Mouse (Mus musculus) left cerebral cortex, postnatal 36 days (tissue): ENCODE measurements around the gene Gm17334. TPM values are rescaled to one million over a fixed set of nuclear protein-coding genes. Genes with fewer than 3 reads are reported as not detected.

Experiments
- DNase-seq, 2 experiments: peaks; one replicate each; pipeline ENCODE4 v3.0.0; 2021 to 2022; ENCODE audit warnings: low spot score in 2 of 2, mixed read lengths in 1 of 2
- intact Hi-C: fragments of 180-260 bp; cut with DNase I; formaldehyde crosslinking; loops from one replicate; pipeline ENCODE4 v1.15.1; 2025
- total RNA-seq, 2 experiments: library from RNA; stranded (reverse); gene quantifications; 2 replicates each; pipeline ENCODE4 v1.2.3; 2021

Gm17334 gene
- total RNA-seq, 2 experiments from 2014 or later: 0.96 to 1.2 TPM

GRCm38 (mm10) chr11:53798041-53798711 is 25.2 kb upstream of the Gm17334 start:
- DNase-seq: no peak
- intact Hi-C loops: no loop called here

- intact Hi-C loops: no loop called here
- DNase-seq: no peak
Measured at GRCm38 (mm10) chr11:53797386-53797920, 24.5 kb upstream of the Gm17334 start.

GRCm38 (mm10) chr11:53796409-53797151 is 23.6 kb upstream of the Gm17334 start:
- DNase-seq: no peak
- intact Hi-C loops: no loop called here

- DNase-seq: no peak
- intact Hi-C loops: no loop called here
Measured at GRCm38 (mm10) chr11:53795813-53796212, 22.8 kb upstream of the Gm17334 start.

- no peak for DNase-seq
Measured at GRCm38 (mm10) chr11:53794671-53795557, 21.9 kb upstream of the Gm17334 start.

GRCm38 (mm10) chr11:53794015-53794414 is 21.0 kb upstream of the Gm17334 start:
- DNase-seq: no peak
- intact Hi-C loops: no loop called here

More at GRCm38 (mm10) chr11:53794671-53795557, 21.9 kb upstream of the Gm17334 start:
- intact Hi-C loops: no loop called here

GRCm38 (mm10) chr11:53792986-53793385 is 20.0 kb upstream of the Gm17334 start:
- DNase-seq: peak; percentile 32 to 34
- intact Hi-C loops: no loop called here

GRCm38 (mm10) chr11:53789277-53789676 is 16.3 kb upstream of the Gm17334 start:
- DNase-seq: no peak
- intact Hi-C loops: no loop called here

- no peak for DNase-seq
- intact Hi-C loops: no loop called here
Measured at GRCm38 (mm10) chr11:53788196-53788595, 15.2 kb upstream of the Gm17334 start.

- intact Hi-C loops: no loop called here
- DNase-seq: no peak
Measured at GRCm38 (mm10) chr11:53786058-53787031, 13.4 kb upstream of the Gm17334 start.

GRCm38 (mm10) chr11:53785311-53785936 is 12.4 kb upstream of the Gm17334 start:
- DNase-seq: no peak
- intact Hi-C loops: no loop called here

- DNase-seq: no peak
- intact Hi-C loops: no loop called here
Measured at GRCm38 (mm10) chr11:53783288-53783687, 10.3 kb upstream of the Gm17334 start.

- intact Hi-C loops: no loop called here
- no peak for DNase-seq
Measured at GRCm38 (mm10) chr11:53781964-53782363, 9.0 kb upstream of the Gm17334 start.

GRCm38 (mm10) chr11:53781201-53781775 is 8.3 kb upstream of the Gm17334 start:
- intact Hi-C loops: no loop called here

GRCm38 (mm10) chr11:53780262-53780661 is 7.3 kb upstream of the Gm17334 start:
- intact Hi-C loops: no loop called here
- no peak for DNase-seq

More at GRCm38 (mm10) chr11:53781201-53781775, 8.3 kb upstream of the Gm17334 start:
- DNase-seq: no peak

GRCm38 (mm10) chr11:53779808-53780207 is 6.8 kb upstream of the Gm17334 start:
- intact Hi-C loops: no loop called here
- no peak for DNase-seq

- intact Hi-C loops: no loop called here
Measured at GRCm38 (mm10) chr11:53778455-53778854, 5.5 kb upstream of the Gm17334 start.

GRCm38 (mm10) chr11:53777736-53778135 is 4.7 kb upstream of the Gm17334 start:
- no peak for DNase-seq
- intact Hi-C loops: no loop called here

More at GRCm38 (mm10) chr11:53778455-53778854, 5.5 kb upstream of the Gm17334 start:
- no peak for DNase-seq
